Mouse (Mus musculus): ENCODE results near the gene Rps4x. TPM values are rescaled to one million over a fixed set of nuclear protein-coding genes. Genes with fewer than 3 reads are reported as not detected.
A peak's percentile ranks its signal among the peaks of the same experiment; 100 is the strongest.

Rps4x gene
- polyA plus RNA-seq, 1 experiment from 2014 or later = 977 TPM

- H3K27me3 ChIP-seq (ENCODE audit: insufficient read depth, low read length) = no peaks in the 10 kb centered on the region
- 28% methylated on average over 2 of the region's 2 CpGs for WGBS
- TF ChIP-seq CTCF (IDR thresholded peaks at IDR 0.05; ENCODE audit: low read depth) = peak; percentile 14; the same call in 1 of the 2 replicates
These were observed 26.1 kb downstream of the Rps4x start for GRCm38 (mm10) chrX:102163096-102163495.

GRCm38 (mm10) chrX:102160528-102160927 is 28.7 kb downstream of the Rps4x start:
- Histone ChIP-seq H3K4me3 (ENCODE audit: low read depth, low read length) (no peak overlapping the region), H3K27ac (ENCODE audit: low read depth) (no peak overlapping the region), H3K9ac (no peak overlapping the region), H3K27me3 (ENCODE audit: insufficient read depth, low read length) (no peaks in the 10 kb centered on the region), H3K36me3 (ENCODE audit: insufficient read depth) (no peaks in the 10 kb centered on the region), H3K4me1 (ENCODE audit: insufficient read depth) (no peaks in the 10 kb centered on the region), H3K9me3 (ENCODE audit: low read depth, low read length) (no peaks in the 10 kb centered on the region), H3K4me2 (no peak overlapping the region)
- ATAC-seq (ENCODE audit: insufficient read depth) (no peak), DNase-seq (no peak)
- TF ChIP-seq CTCF (IDR thresholded peaks at IDR 0.05; ENCODE audit: low read depth) = no peak
- 55% methylated on average over 2 of the region's 2 CpGs for WGBS

More at GRCm38 (mm10) chrX:102163096-102163495, 26.1 kb downstream of the Rps4x start:
- Histone ChIP-seq H3K4me3 (ENCODE audit: low read depth, low read length) (no peak overlapping the region), H3K4me2 (no peak overlapping the region), H3K27ac (ENCODE audit: low read depth) (no peak overlapping the region), H3K4me1 (ENCODE audit: insufficient read depth) (no peaks in the 10 kb centered on the region), H3K36me3 (ENCODE audit: insufficient read depth) (no peaks in the 10 kb centered on the region), H3K9me3 (ENCODE audit: low read depth, low read length) (no peaks in the 10 kb centered on the region), H3K9ac (no peak overlapping the region)
- no peak for DNase-seq
- no peak; the same call in 1 of the 2 replicates for ATAC-seq (ENCODE audit: insufficient read depth)

- Histone ChIP-seq H3K4me1 (ENCODE audit: insufficient read depth) (no peaks in the 10 kb centered on the region), H3K4me2 (no peak overlapping the region), H3K27ac (ENCODE audit: low read depth) (no peak overlapping the region), H3K9me3 (ENCODE audit: low read depth, low read length) (no peaks in the 10 kb centered on the region), H3K36me3 (ENCODE audit: insufficient read depth) (no peaks in the 10 kb centered on the region), H3K9ac (no peak overlapping the region), H3K27me3 (ENCODE audit: insufficient read depth, low read length) (no peaks in the 10 kb centered on the region), H3K4me3 (ENCODE audit: low read depth, low read length) (no peak overlapping the region)
- no peak for TF ChIP-seq CTCF (IDR thresholded peaks at IDR 0.05; ENCODE audit: low read depth)
- ATAC-seq (ENCODE audit: insufficient read depth) (no peak), DNase-seq (no peak)
- WGBS = 58% methylated on average over 2 of the region's 2 CpGs
These were observed 29.4 kb downstream of the Rps4x start for GRCm38 (mm10) chrX:102159778-102160177.

GRCm38 (mm10) chrX:102157423-102157791 is 31.8 kb downstream of the Rps4x start:
- no peak for DNase-seq
- Histone ChIP-seq H3K4me2 (peak overlapping the region; percentile 53), H3K9ac (peak overlapping the region; percentile 16; the same call in 1 of the 2 replicates), H3K27me3 (ENCODE audit: insufficient read depth, low read length) (no peaks in the 10 kb centered on the region), H3K9me3 (ENCODE audit: low read depth, low read length) (no peaks in the 10 kb centered on the region), H3K4me3 (ENCODE audit: low read depth, low read length) (peak overlapping the region; percentile 50), H3K36me3 (ENCODE audit: insufficient read depth) (no peaks in the 10 kb centered on the region), H3K4me1 (ENCODE audit: insufficient read depth) (no peaks in the 10 kb centered on the region), H3K27ac (ENCODE audit: low read depth) (peak overlapping the region; percentile 78; the same call in 1 of the 2 replicates)
- TF ChIP-seq CTCF (IDR thresholded peaks at IDR 0.05; ENCODE audit: low read depth) = peak; percentile 23; the same call in 1 of the 2 replicates
- no peak for ATAC-seq (ENCODE audit: insufficient read depth)
- 37% methylated on average over 5 of the region's 5 CpGs for WGBS

- DNase-seq = peak; percentile 97
- no peaks in the 10 kb centered on the region for H3K9me3 ChIP-seq (ENCODE audit: low read depth, low read length)
- H3K27me3 ChIP-seq (ENCODE audit: insufficient read depth, low read length) = no peaks in the 10 kb centered on the region
- H3K4me2 ChIP-seq = peak within 1 kb of the TSS; percentile 53
- no peaks in the 10 kb centered on the region for H3K4me1 ChIP-seq (ENCODE audit: insufficient read depth)
- TF ChIP-seq CTCF (IDR thresholded peaks at IDR 0.05; ENCODE audit: low read depth) = no peak
- peak; percentile 99 for ATAC-seq (ENCODE audit: insufficient read depth)
- H3K27ac ChIP-seq (ENCODE audit: low read depth) = peak within 1 kb of the TSS; percentile 78
- 6% methylated on average over 40 of the region's 42 CpGs for WGBS
- peak within 1 kb of the TSS; percentile 67 for H3K9ac ChIP-seq
- H3K4me3 ChIP-seq (ENCODE audit: low read depth, low read length) = peak within 1 kb of the TSS; percentile 50
- H3K36me3 ChIP-seq (ENCODE audit: insufficient read depth) = no peaks in the 10 kb centered on the region
These were observed 32.4 kb downstream of the Rps4x start, which contains the start of gene Ercc6l for GRCm38 (mm10) chrX:102156618-102157422. Gene Ercc6l, minus strand, starts transcription at chrX:102157091.

- H3K27me3 ChIP-seq (ENCODE audit: insufficient read depth, low read length) = no peaks in the 10 kb centered on the region
- TF ChIP-seq CTCF (IDR thresholded peaks at IDR 0.05; ENCODE audit: low read depth) = no peak
- H3K4me3 ChIP-seq (ENCODE audit: low read depth, low read length) = no peak overlapping the region
- peak; percentile 49 for DNase-seq
- H3K9ac ChIP-seq = no peak overlapping the region
- H3K27ac ChIP-seq (ENCODE audit: low read depth) = no peak overlapping the region
- peaks cover 28% of the 10 kb centered on the region for H3K36me3 ChIP-seq (ENCODE audit: insufficient read depth)
- WGBS = 64% methylated on average over 1 of the region's 1 CpGs
- no peaks in the 10 kb centered on the region for H3K9me3 ChIP-seq (ENCODE audit: low read depth, low read length)
- no peak overlapping the region for H3K4me2 ChIP-seq
- ATAC-seq (ENCODE audit: insufficient read depth) = 0 out of 2 replicates have a peak, but pooled peaks have one; percentile 38
- H3K4me1 ChIP-seq (ENCODE audit: insufficient read depth) = no peaks in the 10 kb centered on the region
These were observed 48.0 kb downstream of the Rps4x start for GRCm38 (mm10) chrX:102141157-102141556.

Other genes with a start within 250 kb of the Rps4x start
- 1.1 and 1.2 TPM in 2 replicates for gene Rtl5, start 118.1 kb downstream of the Rps4x start, polyA plus RNA-seq (2014; fragmentation: Nextera tagmentation; extraction: Ambion mirVana)
- gene Pin4, start 69.9 kb downstream of the Rps4x start, polyA plus RNA-seq (2014; fragmentation: Nextera tagmentation; extraction: Ambion mirVana) = 70.3 and 71.0 TPM in 2 replicates
- gene Ercc6l, start 32.3 kb downstream of the Rps4x start, polyA plus RNA-seq (2014; fragmentation: Nextera tagmentation; extraction: Ambion mirVana) = 22.6 and 23.8 TPM in 2 replicates
- 6.2 and 8.9 TPM in 2 replicates for gene Cited1, start 62.8 kb upstream of the Rps4x start, polyA plus RNA-seq (2014; fragmentation: Nextera tagmentation; extraction: Ambion mirVana)